Mouse (Mus musculus): ENCODE measurements at regions not wholly inside any gene's neighbourhood (a gene's known extent, or its start where the extent isn't known, plus 50 kb on each side); places are given as distances from the start of the nearest gene placed in this dataset.

- DNase-seq (ENCODE audit: extremely low spot score in 1 of 2, low spot score in 1 of 2), result no peak
Observed at GRCm38 (mm10) chr9:102449366-102449765, 56.2 kb upstream of the Ky start.

GRCm38 (mm10) chr9:102446066-102446465, 59.5 kb upstream of the Ky start:
- no peak for DNase-seq (ENCODE audit: extremely low spot score in 1 of 2, low spot score in 1 of 2)

- DNase-seq (ENCODE audit: extremely low spot score in 1 of 2, low spot score in 1 of 2), result peak in 1 of 2 experiments; percentile 23
Observed at GRCm38 (mm10) chr9:102442198-102442842, 63.2 kb upstream of the Ky start.

- no peak for DNase-seq (ENCODE audit: extremely low spot score in 1 of 2, low spot score in 1 of 2)
Observed at GRCm38 (mm10) chr9:102437641-102438040, 67.9 kb upstream of the Ky start.

- DNase-seq (ENCODE audit: extremely low spot score in 1 of 2, low spot score in 1 of 2), result no peak
Observed at GRCm38 (mm10) chr9:102436378-102436777, 69.2 kb upstream of the Ky start.

GRCm38 (mm10) chr9:102428031-102428430, 73.5 kb upstream of the Ephb1 start:
- no peak for DNase-seq (ENCODE audit: extremely low spot score in 1 of 2, low spot score in 1 of 2)

GRCm38 (mm10) chr9:102424672-102425345, 70.3 kb upstream of the Ephb1 start:
- DNase-seq (ENCODE audit: extremely low spot score in 1 of 2, low spot score in 1 of 2), result no peak

GRCm38 (mm10) chr9:102423919-102424671, 69.6 kb upstream of the Ephb1 start:
- no peak for DNase-seq (ENCODE audit: extremely low spot score in 1 of 2, low spot score in 1 of 2)

- DNase-seq (ENCODE audit: extremely low spot score in 1 of 2, low spot score in 1 of 2), result no peak
Observed at GRCm38 (mm10) chr9:102423465-102423918, 69.0 kb upstream of the Ephb1 start.

- no peak for DNase-seq (ENCODE audit: extremely low spot score in 1 of 2, low spot score in 1 of 2)
Observed at GRCm38 (mm10) chr9:102421826-102422225, 67.3 kb upstream of the Ephb1 start.

GRCm38 (mm10) chr9:102420196-102420595, 65.7 kb upstream of the Ephb1 start:
- DNase-seq (ENCODE audit: extremely low spot score in 1 of 2, low spot score in 1 of 2), result no peak

- DNase-seq (ENCODE audit: extremely low spot score in 1 of 2, low spot score in 1 of 2), result no peak
Observed at GRCm38 (mm10) chr9:102413631-102414030, 59.1 kb upstream of the Ephb1 start.

GRCm38 (mm10) chr9:102410666-102411065, 56.2 kb upstream of the Ephb1 start:
- DNase-seq (ENCODE audit: extremely low spot score in 1 of 2, low spot score in 1 of 2), result no peak

- no peak for DNase-seq (ENCODE audit: extremely low spot score in 1 of 2, low spot score in 1 of 2)
Observed at GRCm38 (mm10) chr9:102406017-102406416, 51.5 kb upstream of the Ephb1 start.
